In the genomic region with DNA sequence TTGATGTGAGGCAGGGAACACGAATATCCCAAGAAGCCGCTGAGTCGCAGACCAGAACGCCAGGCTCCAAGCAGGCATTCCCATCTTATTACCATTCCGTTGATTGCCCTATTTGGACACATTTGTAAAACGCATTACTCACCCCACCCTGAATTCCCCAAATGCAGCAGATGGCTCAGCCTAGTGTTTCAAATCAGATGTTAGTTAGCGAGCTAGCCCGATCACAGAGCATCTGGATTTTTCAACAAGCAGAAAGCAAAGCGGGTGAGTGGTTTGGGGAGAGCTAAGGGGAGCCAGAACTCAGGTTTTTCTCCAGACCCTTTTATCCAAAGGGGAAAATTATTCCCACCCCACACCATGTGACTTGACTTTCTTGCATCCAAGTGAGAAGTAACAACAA, we compare ENCODE assay signal across 12 mouse cellular contexts.
DNase-seq lines count a peak whose midpoint lies in the region; ATAC-seq lines count a peak whose summit lies in the region.
"Had no signal": no experiment of that assay in that cellular context is flagged by ENCODE, and none has a peak within 500 bp of the region (broad histone marks: within the 10 kb centered on the region; RNA-seq: fewer than 3 reads in every experiment).

No protein-coding gene starts in this region.

- peak; percentile 64; the same call in 1 of the 2 replicates for ATAC-seq in hindbrain, embryonic 14.5 days (ENCODE audit: low FRiP score)
- ATAC-seq in hindbrain, embryonic 12.5 days (ENCODE audit: low FRiP score): no peak
- ATAC-seq in kidney, embryonic 16.5 days (ENCODE audit: low FRiP score, low TSS enrichment): no peak
- ATAC-seq in liver, embryonic 12.5 days: no peak

- H3K36me3 ChIP-seq in hindbrain, embryonic 14.5 days (replicated peaks; ENCODE audit: control insufficient read depth, insufficient read depth): no peaks in the 10 kb centered on the region
- H3K36me3 ChIP-seq in hindbrain, embryonic 12.5 days: no peaks in the 10 kb centered on the region
- no peaks in the 10 kb centered on the region for H3K36me3 ChIP-seq in kidney, embryonic 16.5 days (ENCODE audit: insufficient read depth, low read length)
- H3K36me3 ChIP-seq in liver, embryonic 12.5 days: no peaks in the 10 kb centered on the region

- no peak overlapping the region for H3K4me2 ChIP-seq in hindbrain, embryonic 14.5 days (replicated peaks)
- no peak overlapping the region for H3K4me2 ChIP-seq in hindbrain, embryonic 12.5 days (replicated peaks)
- no peak overlapping the region for H3K4me2 ChIP-seq in kidney, embryonic 16.5 days (replicated peaks; ENCODE audit: low read depth, low read length)
- H3K4me2 ChIP-seq in liver, embryonic 12.5 days: no peak overlapping the region
- H3K4me2 ChIP-seq: liver, embryonic 11.5 days had no signal

- 75% methylated on average over 9 of the region's 9 CpGs for WGBS in hindbrain, embryonic 14.5 days
- WGBS in hindbrain, embryonic 12.5 days: 76% methylated on average over 9 of the region's 9 CpGs
- 78% methylated on average over 9 of the region's 9 CpGs for WGBS in kidney, embryonic 16.5 days
- 73% methylated on average over 9 of the region's 9 CpGs for WGBS in liver, embryonic 12.5 days (ENCODE audit: insufficient replicate concordance)

- no peak overlapping the region for H3K27ac ChIP-seq in hindbrain, embryonic 14.5 days
- H3K27ac ChIP-seq in hindbrain, embryonic 12.5 days: no peak overlapping the region
- H3K27ac ChIP-seq in kidney, embryonic 16.5 days (ENCODE audit: low read length): no peak overlapping the region
- no peak overlapping the region for H3K27ac ChIP-seq in liver, embryonic 12.5 days
- H3K27ac ChIP-seq: macrophage had no signal

- H3K9ac ChIP-seq in hindbrain, embryonic 14.5 days: no peak overlapping the region
- H3K9ac ChIP-seq in hindbrain, embryonic 12.5 days: no peak overlapping the region
- no peak overlapping the region for H3K9ac ChIP-seq in kidney, embryonic 16.5 days (replicated peaks; ENCODE audit: low read length)
- H3K9ac ChIP-seq in liver, embryonic 12.5 days: no peak overlapping the region

- no peak overlapping the region for H3K4me3 ChIP-seq in hindbrain, embryonic 14.5 days (replicated peaks; ENCODE audit: low read length)
- no peak overlapping the region for H3K4me3 ChIP-seq in hindbrain, embryonic 12.5 days
- H3K4me3 ChIP-seq in kidney, embryonic 16.5 days (ENCODE audit: low read length): no peak overlapping the region
- no peak overlapping the region for H3K4me3 ChIP-seq in liver, embryonic 12.5 days
- H3K4me3 ChIP-seq: myocyte had no signal

- H3K4me1 ChIP-seq in hindbrain, embryonic 14.5 days (replicated peaks; ENCODE audit: control insufficient read depth, insufficient read depth, low read length): no peaks in the 10 kb centered on the region
- no peaks in the 10 kb centered on the region for H3K4me1 ChIP-seq in hindbrain, embryonic 12.5 days
- H3K4me1 ChIP-seq in kidney, embryonic 16.5 days (ENCODE audit: insufficient read depth, low read length): no peaks in the 10 kb centered on the region
- no peaks in the 10 kb centered on the region for H3K4me1 ChIP-seq in liver, embryonic 12.5 days

- no peaks in the 10 kb centered on the region for H3K27me3 ChIP-seq in hindbrain, embryonic 14.5 days (ENCODE audit: control insufficient read depth, insufficient read depth, low read length)
- no peaks in the 10 kb centered on the region for H3K27me3 ChIP-seq in hindbrain, embryonic 12.5 days
- no peaks in the 10 kb centered on the region for H3K27me3 ChIP-seq in kidney, embryonic 16.5 days (ENCODE audit: insufficient read depth, low read length)
- no peaks in the 10 kb centered on the region for H3K27me3 ChIP-seq in liver, embryonic 12.5 days (replicated peaks)

- DNase-seq in hindbrain, embryonic 14.5 days (ENCODE audit: low spot score): peak; percentile 39
- DNase-seq in MN1 (ENCODE audit: low spot score): peak; percentile 26
- DNase-seq in R1 (ENCODE audit: low read depth, low spot score): peak; percentile 32
- peak; percentile 45 to 53 for DNase-seq in layer of hippocampus, adult 8-10 months (ENCODE audit: low spot score in 2 of 2)
- DNase-seq: heart, postnatal 36 days; kidney, postnatal 14 days had no signal

- no peaks in the 10 kb centered on the region for H3K9me3 ChIP-seq in hindbrain, embryonic 14.5 days (ENCODE audit: control insufficient read depth, low read length)
- no peaks in the 10 kb centered on the region for H3K9me3 ChIP-seq in hindbrain, embryonic 12.5 days (replicated peaks)
- no peaks in the 10 kb centered on the region for H3K9me3 ChIP-seq in kidney, embryonic 16.5 days (ENCODE audit: low read length)
- 0 out of 2 replicates have a peak, but pooled peaks cover 3% of the 10 kb centered on the region for H3K9me3 ChIP-seq in liver, embryonic 12.5 days (replicated peaks)
